Comparison of ENCODE assay signal across 22 mouse cellular contexts in the genomic region with DNA sequence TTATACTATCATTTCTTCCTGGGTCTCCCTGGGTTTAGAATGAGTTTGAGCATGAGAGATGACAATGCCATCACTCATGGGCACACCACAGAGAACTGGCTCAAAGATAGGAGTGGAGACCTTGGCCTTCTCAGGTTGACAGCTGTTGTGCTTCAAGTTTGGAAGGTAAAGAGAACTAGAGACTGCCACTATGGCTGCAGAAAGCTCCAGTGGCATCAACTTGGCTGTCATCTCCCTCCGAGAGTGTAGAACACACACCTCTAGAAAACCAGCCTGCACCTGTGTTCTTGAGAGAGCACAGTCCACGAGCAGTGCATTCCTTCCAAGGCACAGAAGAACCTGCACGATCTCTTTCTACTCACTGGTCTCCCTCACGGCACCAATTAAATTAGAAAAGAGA.
A peak's percentile ranks its signal among the peaks of the same experiment; 100 is the strongest.
DNase-seq lines count a peak whose midpoint lies in the region; TF ChIP-seq lines count a peak whose summit lies in the region.
"Had no signal": no experiment of that assay in that cellular context is flagged by ENCODE, and none has a peak within 500 bp of the region (broad histone marks: within the 10 kb centered on the region; RNA-seq: fewer than 3 reads in every experiment).

No protein-coding gene starts in this region.

- H3K27ac ChIP-seq in kidney, adult 2 months (ENCODE audit: insufficient read depth, low read depth, low read length): peak overlapping the region; percentile 77
- H3K27ac ChIP-seq: embryonic facial prominence, embryonic 12.5 days; embryonic facial prominence, embryonic 15.5 days; gastrocnemius, adult 2 months; heart, embryonic 10.5 days; hindbrain, embryonic 10.5 days; hindbrain, embryonic 13.5 days; intestine, embryonic 15.5 days had no signal

- no peak for TF ChIP-seq CTCF in kidney, adult 2 months (conservative IDR thresholded peaks at IDR 0.05; ENCODE audit: insufficient read depth, insufficient read length, low read depth, low read length)

- no peaks in the 10 kb centered on the region for H3K27me3 ChIP-seq in kidney, adult 2 months (replicated peaks; ENCODE audit: control insufficient read depth, insufficient read depth, low read length)
- H3K27me3 ChIP-seq: embryonic facial prominence, embryonic 12.5 days; embryonic facial prominence, embryonic 15.5 days; hindbrain, embryonic 13.5 days; intestine, embryonic 15.5 days had no signal

- H3K4me1 ChIP-seq in kidney, adult 2 months (ENCODE audit: control insufficient read depth, insufficient read depth, low read length): peaks cover 29% of the 10 kb centered on the region
- H3K4me1 ChIP-seq: embryonic facial prominence, embryonic 12.5 days; embryonic facial prominence, embryonic 15.5 days; heart, embryonic 10.5 days; intestine, embryonic 15.5 days had no signal

- no peak overlapping the region for H3K4me3 ChIP-seq in kidney, adult 2 months (ENCODE audit: insufficient read depth, low read depth, low read length)
- H3K4me3 ChIP-seq: embryonic facial prominence, embryonic 12.5 days; embryonic facial prominence, embryonic 15.5 days; gastrocnemius, adult 2 months; heart, embryonic 10.5 days; hindbrain, embryonic 10.5 days; hindbrain, embryonic 13.5 days; intestine, embryonic 15.5 days had no signal

- 56% methylated on average over 4 of the region's 4 CpGs for WGBS in kidney, adult 2 months

- H3K36me3 ChIP-seq in kidney, adult 2 months (ENCODE audit: control insufficient read depth, insufficient read depth, low read length): no peaks in the 10 kb centered on the region; the same call in 1 of the 2 replicates

- TF ChIP-seq POLR2A in kidney, adult 2 months (IDR thresholded peaks at IDR 0.05; ENCODE audit: low read depth, low read length): no peak

- DNase-seq in adrenal gland, adult (ENCODE audit: inconsistent age in 2 of 2, low spot score in 1 of 2): peak; percentile 29 to 62
- no peak for DNase-seq in adrenal gland, postnatal 25 days
- peak; percentile 21 for DNase-seq in adrenal gland, postnatal 14 days
- DNase-seq in adrenal gland, postnatal 10 days: no peak
- no peak for DNase-seq in kidney, adult 2 months
- DNase-seq in kidney, postnatal 14 days: no peak
- DNase-seq in adrenal gland, postnatal 36 days: peak; percentile 9 to 15
- no peak for DNase-seq in right cerebral cortex, postnatal 10 days (ENCODE audit: low spot score in 2 of 2)
- DNase-seq: cerebellum, adult 18-20 months; cerebellum, adult 9-11 months; cerebellum, postnatal 25 days; forebrain, postnatal 0 days; gastrocnemius, adult 2 months; gastrocnemius, postnatal 14 days; heart, adult 18-20 months; heart, postnatal 36 days had no signal

Comparison
In these comparisons a context has a peak if more than half of its experiments do, and no peak if none do; other contexts are left out.
1. DNase-seq: peak in adrenal gland, adult (2 of 2), adrenal gland, postnatal 14 days (single experiment) and adrenal gland, postnatal 36 days (2 of 2); none in adrenal gland, postnatal 25 days (single experiment), adrenal gland, postnatal 10 days (single experiment), kidney, adult 2 months (single experiment), kidney, postnatal 14 days (single experiment) and right cerebral cortex, postnatal 10 days (0 of 2).